ENCODE assay signal across 17 mouse cellular contexts in the genomic region with DNA sequence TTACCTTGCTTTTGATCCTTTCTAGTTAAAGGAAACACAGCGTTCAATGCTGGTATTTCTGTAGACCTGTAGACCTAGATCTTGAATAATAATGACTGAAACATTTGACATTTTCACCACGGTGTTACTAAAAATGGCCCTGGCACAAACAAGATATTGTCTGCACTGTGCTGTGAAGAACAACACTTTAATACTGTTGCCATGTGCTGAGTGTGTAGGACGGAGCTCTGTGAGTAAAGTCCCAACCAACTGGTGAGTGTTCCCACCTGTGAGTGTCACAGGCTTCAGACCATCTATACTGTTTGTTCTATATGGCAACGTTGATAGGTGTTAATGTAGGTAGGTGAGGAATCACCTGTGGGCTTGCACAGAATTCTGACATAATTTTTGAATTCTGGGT.
"Had no signal": no experiment of that assay in that cellular context is flagged by ENCODE, and none has a peak within 500 bp of the region (broad histone marks: within the 10 kb centered on the region; RNA-seq: fewer than 3 reads in every experiment).

No protein-coding gene starts in this region.

- ATAC-seq: liver, postnatal 0 days; lung, postnatal 0 days; midbrain, embryonic 15.5 days had no signal

- H3K9me3 ChIP-seq: lung, embryonic 15.5 days; megakaryocyte, embryonic 14.5 days; midbrain, embryonic 12.5 days; midbrain, embryonic 15.5 days; neural tube, embryonic 12.5 days; stomach, embryonic 15.5 days had no signal

- DNase-seq: liver, postnatal 0 days; lung, adult 2 months; lung, postnatal 14 days; lung, postnatal 36 days; right cerebral cortex, postnatal 14 days; thymus, adult 2 months; thymus, postnatal 25 days; thymus, postnatal 4 days had no signal

- H3K27ac ChIP-seq: lung, embryonic 15.5 days; macrophage; midbrain, embryonic 12.5 days; midbrain, embryonic 15.5 days; neural tube, embryonic 12.5 days; stomach, embryonic 15.5 days; stomach, postnatal 0 days had no signal

- H3K36me3 ChIP-seq: lung, embryonic 15.5 days; midbrain, embryonic 12.5 days; midbrain, embryonic 15.5 days; neural tube, embryonic 12.5 days; stomach, embryonic 15.5 days had no signal

- H3K4me2 ChIP-seq: lung, embryonic 15.5 days; midbrain, embryonic 12.5 days; midbrain, embryonic 15.5 days; neural tube, embryonic 12.5 days; stomach, embryonic 15.5 days had no signal

- H3K4me1 ChIP-seq: lung, embryonic 15.5 days; midbrain, embryonic 12.5 days; midbrain, embryonic 15.5 days; neural tube, embryonic 12.5 days; stomach, embryonic 15.5 days had no signal

- H3K4me3 ChIP-seq: lung, embryonic 15.5 days; megakaryocyte, embryonic 14.5 days; midbrain, embryonic 12.5 days; midbrain, embryonic 15.5 days; neural tube, embryonic 12.5 days; stomach, embryonic 15.5 days had no signal

- H3K9ac ChIP-seq: liver, postnatal 0 days; lung, embryonic 15.5 days; midbrain, embryonic 12.5 days; midbrain, embryonic 15.5 days; neural tube, embryonic 12.5 days; stomach, embryonic 15.5 days had no signal

- H3K27me3 ChIP-seq: lung, embryonic 15.5 days; megakaryocyte, embryonic 14.5 days; midbrain, embryonic 12.5 days; midbrain, embryonic 15.5 days; neural tube, embryonic 12.5 days; stomach, embryonic 15.5 days had no signal
